Mouse (Mus musculus) inflammation-experienced regulatory T-cells, adult 16 weeks (primary cell): ENCODE data around the gene Klf9. TPM values are rescaled to one million over a fixed set of nuclear protein-coding genes. Genes with fewer than 3 reads are reported as not detected.

Source experiments
- polyA plus RNA-seq: library from polyadenylated mRNA; unstranded; fragments of 100-300 nt; shearing (Covaris generic); gene quantifications from one replicate; pipeline ENCODE4 v1.2.1, GENCODE M21; 2017

The Klf9 gene
- 0.80 TPM for polyA plus RNA-seq

DNA sequence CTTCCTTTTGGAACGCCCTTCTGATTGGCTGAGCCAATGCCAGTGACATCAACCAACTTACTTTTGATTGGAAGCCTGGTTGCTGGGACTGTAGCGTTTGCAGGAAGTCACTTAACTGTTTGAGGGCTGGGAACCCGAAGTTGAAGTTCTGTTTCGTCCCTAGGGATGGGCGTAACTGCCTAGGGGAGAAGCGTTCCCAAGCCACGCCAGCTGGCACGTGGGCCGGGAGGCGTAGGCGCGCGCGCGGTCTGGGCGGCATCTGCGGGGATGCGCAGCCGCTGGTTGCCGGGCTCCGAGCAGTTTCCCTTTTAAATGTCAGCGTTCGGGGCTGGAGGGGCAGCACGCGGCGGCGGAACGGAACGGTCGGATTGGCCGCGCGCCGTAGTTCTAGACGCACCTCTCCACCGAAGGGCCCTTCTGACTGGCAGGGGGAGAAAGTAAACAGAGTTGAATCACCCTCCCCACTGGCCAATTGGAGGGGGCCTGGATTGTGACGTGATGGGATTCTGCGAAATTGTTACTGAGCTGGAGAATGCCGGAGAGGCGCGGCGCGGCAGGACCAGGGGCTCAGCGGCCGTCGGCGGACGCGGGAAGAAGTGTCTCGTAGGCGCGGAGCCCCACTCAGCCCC is at the start of gene Klf9:
Gene Klf9 (plus strand): TSS at position 538 of the 629 bp plus-strand sequence.

Other genes with a start within 250 kb of the Klf9 start
- 51.9 TPM for gene Smc5, start 132.7 kb downstream of the Klf9 start, polyA plus RNA-seq